Mouse (Mus musculus): ENCODE measurements around the gene Wfdc8.
"Not testable (repeated sequence)": the region's sequence is repeated elsewhere in the genome, so short reads cannot be mapped to it uniquely, and the experiment has no call there.

Gene Wfdc8

DNA sequence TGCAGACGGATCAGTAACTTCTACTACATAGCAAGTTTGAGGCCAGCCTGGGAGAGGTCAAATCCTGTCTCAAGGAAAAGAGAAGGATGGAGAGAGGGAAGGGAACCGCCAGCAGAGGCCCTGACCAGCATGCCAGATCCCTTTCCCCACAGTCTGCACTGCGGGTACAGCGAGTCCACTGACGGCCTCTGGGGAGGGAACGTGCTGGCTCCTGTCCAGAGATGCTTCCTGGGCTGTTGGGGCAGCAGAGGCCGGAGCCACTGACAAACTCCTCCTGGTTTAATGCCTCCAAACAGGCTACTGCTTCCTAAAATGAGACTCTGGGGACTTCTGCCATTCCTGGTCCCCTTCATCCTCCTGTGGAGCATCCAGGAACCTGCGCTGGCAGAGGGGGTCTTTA is at the start of gene Wfdc8, which contains the start of gene Wfdc6b:
Wfdc8 (minus strand) TSS at position 156 of the 400 bp plus-strand sequence.
Wfdc6b (plus strand) TSS at position 52 of the 400 bp plus-strand sequence.
- DNase-seq (ENCODE audit: low spot score), result not testable (repeated sequence)

DNA sequence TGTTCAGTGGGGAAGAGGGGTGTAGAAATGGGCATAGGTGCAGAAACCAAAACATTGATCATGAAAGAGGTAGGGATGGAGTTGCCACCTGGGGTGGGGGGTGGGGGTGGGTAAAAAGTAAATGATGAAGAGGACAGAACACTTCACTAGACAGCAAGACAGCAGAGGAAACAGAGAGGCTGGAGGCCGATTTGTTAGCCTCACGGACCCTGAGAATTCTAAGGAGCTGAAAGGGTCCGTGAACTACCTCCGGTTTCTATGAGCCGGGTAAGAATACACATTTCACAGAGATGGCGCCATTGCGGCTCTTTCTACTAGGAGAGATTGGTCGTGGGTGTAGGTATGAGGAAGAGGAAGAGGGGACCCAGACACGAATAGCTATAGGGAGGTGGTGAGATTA is 43.1 kb upstream of the Wfdc8 start, which contains the start of gene Wfdc9:
Wfdc9 (minus strand) TSS at position 101 of the 400 bp plus-strand sequence.
- DNase-seq (ENCODE audit: low spot score), result no peak

DNA sequence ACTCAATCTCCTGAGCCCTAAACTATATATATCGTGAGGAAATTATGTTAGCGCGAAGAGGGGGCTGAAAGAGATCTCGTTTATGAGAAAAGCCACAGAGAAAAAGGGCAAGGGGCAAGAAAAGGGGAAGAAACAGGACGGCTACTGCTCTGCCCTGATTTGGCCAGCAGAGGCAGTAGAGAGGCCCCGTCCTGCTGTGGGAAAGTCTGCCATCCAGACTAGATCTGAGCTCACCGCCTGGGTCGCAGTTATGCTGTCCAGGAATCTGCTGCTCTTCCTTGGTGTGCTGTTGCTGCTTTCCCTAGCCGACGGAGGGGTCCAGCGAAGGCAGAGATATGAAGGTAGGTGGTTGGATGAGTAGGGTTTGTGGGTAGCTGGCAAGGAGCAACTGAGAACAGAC is 42.4 kb upstream of the Wfdc8 start, which contains the start of gene Wfdc10:
Wfdc10 (plus strand) TSS at position 189 of the 400 bp plus-strand sequence.
- DNase-seq (ENCODE audit: low spot score), result no peak

DNA sequence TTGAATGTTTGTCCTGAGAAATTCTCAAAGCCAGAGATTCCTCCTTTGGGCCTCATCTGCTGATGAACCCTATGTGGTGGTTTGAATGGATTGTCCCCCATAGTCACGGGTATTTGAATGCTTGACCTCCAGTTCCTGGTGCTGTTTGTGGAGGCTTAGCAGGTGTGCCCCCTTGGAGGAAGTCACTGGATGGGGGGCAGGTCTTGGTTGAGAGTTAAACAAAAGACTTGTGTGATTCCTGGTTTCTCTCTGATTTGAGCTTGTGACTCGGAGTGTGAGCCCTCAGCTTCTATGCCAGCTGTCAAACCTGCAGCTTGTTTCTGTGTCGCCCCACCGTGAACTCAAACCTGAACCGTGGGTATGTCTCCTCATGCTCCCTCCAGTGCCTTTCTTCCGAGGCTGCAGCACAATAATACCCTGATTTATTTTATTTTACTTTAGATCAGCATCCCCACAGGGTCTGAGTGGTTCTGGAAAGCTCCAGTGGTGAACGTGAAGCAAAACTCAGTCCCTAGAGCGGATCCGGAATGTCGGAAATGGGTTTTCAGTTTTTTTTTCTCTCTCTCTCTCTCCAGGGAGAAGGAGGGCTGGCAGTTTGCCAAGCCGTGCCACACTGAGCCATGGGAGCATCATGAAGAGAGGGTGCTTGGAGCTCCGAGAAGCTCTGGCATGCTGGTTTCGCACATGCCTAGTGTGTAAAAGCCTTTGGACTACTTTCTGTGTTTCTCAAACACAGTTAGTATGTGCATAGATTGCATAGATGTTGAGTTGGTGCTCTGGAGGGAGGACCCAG is 28.7 kb upstream of the Wfdc8 start:
- DNase-seq (ENCODE audit: low spot score), result no peak

DNA sequence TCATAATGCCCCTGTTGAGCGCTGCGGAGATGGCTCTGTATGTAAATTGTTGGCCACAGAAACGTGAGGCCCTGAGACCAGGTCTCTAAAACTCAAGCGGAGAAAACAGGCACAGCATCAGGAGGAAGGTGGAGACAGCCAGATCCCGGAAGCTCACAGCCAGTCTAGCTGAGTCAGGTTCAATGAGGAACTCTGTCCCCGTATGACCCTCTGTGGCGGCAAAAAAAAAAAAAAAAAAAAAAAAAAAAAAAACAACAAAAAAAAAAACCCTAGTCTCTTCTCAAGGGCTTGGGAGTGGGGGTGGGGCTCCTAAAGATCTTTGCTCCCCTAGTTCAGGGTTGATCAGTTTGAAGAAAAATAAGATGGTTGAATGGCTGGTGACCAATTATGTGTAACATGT is 27.7 kb upstream of the Wfdc8 start:
- no peak for DNase-seq (ENCODE audit: low spot score)

DNA sequence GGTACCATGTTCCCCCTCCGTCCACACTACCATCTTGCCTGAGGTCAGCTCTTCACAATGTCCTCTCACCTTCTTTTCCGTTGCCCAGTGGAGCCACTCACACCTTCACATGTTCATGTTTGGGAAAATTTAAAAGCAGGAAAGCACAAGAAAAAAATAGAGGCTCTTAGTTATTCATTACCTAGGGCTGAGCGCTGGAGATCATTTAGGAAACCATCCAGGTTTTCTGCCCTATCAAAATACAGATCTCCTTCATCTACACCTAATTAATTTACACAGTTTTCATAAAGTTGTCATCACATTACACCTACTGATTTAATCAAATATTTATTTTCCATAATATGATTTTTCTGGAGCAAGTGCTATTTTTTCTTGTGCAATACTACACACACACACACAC is 25.3 kb upstream of the Wfdc8 start, which contains the start of gene Wfdc16:
Wfdc16 (minus strand) TSS at position 101 of the 400 bp plus-strand sequence.
- DNase-seq (ENCODE audit: low spot score), result no peak

DNA sequence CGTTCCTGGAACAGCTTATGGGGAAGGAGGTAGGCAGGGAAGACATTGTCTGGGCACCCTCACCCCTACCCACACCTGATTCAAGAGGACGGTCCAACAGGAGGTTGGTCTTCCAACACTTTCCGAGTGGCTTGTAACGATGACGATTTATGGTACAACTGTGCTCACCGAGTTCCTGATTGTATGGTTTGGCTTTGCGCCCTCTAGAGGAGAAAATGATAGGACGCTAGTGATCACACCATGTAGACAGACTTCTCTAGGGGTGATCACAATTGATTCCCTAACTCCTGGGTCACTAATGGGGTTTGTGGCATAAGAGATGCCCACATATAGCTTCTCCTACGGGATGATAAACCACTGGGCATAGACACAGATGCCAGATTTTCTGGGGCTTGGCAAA is 21.8 kb upstream of the Wfdc8 start:
- no peak for DNase-seq (ENCODE audit: low spot score)

DNA sequence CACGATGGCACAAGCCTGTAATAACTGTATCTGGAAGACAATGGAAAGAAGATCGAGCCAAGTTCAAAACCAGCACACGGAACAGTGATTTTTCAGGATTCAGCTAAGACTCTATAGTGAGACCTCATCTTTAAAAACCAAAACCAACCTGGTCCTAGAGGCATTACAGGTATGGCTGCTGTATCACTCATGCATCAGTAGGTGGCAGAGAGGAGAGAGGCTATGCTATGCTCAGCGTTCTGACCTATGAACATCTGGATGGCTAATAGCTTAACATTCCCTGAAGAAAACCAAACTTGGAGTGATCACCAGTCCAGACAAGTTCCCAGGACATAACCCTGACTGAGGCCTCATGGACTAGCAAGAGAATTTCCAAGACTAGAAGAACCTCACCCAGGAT is 8.3 kb upstream of the Wfdc8 start:
- no peak for DNase-seq (ENCODE audit: low spot score)

DNA sequence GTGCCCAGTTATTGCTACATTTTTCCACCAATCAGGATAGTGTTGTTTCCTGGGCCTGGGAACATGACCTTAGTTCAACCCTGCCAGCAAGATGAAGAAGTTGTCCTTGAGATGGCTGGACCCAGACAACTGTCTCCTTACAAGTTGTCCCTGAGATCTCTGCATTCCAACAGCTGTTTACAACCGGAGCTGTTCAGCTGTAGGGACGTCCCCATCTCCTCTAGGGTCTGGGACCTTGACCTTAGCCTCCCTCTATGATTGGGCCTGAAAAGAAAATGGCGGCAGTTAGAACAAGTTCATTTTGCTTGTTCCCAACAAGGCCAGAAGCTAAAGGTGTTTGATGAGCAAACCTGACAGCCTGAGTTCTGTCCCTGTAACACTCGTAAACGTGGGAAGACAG is 5.6 kb upstream of the Wfdc8 start:
- DNase-seq (ENCODE audit: low spot score), result no peak

DNA sequence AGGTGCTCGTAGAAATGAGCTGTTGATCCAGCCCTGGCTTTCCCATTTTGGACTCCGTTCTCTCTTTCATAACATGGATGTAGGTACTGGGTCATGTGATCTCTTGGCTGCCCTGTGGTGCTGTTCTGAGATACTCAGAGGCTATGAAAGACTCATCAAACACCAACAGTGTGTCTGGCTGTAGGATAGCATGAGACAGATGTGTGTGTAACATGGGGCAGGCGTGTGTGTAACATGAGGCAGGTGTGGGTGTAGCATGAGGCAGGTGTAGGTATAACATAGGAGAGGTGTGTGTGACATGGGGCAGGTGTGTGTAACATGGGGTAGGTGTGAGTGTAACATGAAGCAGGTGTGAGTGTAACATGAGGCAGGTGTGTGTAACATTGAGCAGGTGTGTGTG is 2.0 kb upstream of the Wfdc8 start:
- DNase-seq (ENCODE audit: low spot score), result no peak

DNA sequence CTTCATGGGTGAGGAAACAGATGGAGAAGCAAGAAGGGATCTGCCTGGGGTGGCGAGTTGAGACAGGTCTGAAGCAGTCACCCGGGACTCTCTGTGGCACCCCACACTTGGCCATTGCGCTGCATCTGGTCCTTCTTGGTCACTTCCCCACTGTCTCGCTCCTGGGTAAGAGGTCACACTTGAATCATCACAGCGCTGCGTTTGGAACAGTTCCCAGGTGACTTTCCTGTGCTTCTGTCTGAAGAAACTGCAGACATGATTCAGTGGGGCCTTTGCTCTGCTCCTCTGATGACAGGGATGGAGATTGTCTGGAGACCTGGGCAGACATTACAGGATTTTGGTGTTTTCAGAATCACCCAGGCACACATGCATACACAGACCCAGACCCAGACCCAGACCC is 4.6 kb downstream of the Wfdc8 start:
- no peak for DNase-seq (ENCODE audit: low spot score)

DNA sequence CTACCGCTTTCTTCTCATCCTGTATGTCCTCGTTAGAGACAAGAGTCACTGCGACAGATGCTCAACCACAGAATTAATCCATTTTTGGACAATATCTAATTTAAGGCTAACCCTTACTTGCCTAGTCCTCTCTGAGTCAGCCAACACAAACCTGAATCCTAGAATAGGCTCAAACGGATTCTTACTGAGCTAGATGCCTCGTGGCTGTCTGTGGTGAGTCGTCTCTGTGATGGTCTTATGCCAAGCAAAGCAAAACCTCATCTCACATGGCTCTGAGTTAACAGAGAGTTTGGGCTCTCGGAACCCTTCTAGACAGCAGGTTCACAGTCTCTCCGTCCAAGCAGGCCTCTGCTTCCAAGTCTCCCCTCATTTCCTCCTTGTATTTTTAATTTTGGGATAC is 9.0 kb downstream of the Wfdc8 start:
- no peak for DNase-seq (ENCODE audit: low spot score)

DNA sequence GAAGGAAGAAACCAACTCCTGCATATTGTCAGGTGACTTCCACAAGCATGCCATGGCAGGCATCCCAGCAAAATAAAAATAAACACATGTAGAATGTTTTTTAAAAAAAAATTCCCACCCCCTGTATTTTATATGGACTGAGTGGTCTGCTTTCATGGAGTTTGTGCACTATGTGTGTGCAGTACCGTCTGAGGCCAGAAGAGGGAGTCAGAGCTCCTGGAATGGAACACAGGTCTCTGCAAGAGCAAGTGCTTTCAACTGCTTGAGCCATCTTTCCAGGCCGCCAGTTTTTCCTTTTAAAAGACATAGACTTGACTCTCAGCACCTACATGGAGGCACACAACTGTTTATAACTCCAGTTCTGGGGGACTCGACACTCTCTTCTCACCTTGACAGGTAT is 9.9 kb downstream of the Wfdc8 start:
- no peak for DNase-seq (ENCODE audit: low spot score)

DNA sequence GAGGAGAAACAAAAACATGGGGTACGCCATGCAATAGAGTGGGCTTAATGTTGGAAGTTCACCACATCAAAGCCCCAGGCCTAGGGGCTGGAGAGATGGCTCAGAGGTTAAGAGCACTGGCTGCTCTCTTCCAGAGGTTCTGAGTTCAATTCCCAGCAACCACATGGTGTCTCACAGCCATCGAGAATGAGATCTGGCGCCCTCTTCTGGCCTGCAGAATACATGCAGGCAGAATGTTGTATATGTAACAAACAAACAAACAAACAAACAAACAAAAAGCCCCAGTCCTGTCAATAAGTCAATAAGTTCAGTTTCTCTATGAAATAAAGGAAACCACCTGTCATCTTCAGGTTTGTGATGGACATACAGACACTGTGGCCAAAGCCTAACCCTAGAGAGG is 13.2 kb downstream of the Wfdc8 start:
- no peak for DNase-seq (ENCODE audit: low spot score)

DNA sequence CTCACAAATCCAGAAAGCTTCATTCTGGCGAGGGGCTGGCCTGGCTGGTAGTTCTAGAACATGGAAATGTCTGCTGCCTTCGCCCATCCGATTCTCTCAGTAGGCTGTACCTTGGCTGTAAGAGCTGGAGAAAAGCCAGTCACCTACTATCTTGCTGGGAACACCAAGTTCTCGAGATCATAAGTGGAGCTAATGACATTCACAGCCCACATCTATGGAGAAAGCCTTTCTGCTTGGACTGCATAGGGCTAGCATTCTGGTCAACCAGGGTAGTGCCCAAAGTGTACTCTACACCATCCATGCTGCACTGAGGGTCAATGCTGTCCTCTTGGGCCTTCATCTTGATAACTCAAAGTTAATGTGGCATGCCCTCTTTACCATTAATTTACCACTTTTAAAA is 19.9 kb downstream of the Wfdc8 start, which contains the start of gene Eppin:
Eppin (minus strand) TSS at position 101 of the 400 bp plus-strand sequence.
- no peak for DNase-seq (ENCODE audit: low spot score)

DNA sequence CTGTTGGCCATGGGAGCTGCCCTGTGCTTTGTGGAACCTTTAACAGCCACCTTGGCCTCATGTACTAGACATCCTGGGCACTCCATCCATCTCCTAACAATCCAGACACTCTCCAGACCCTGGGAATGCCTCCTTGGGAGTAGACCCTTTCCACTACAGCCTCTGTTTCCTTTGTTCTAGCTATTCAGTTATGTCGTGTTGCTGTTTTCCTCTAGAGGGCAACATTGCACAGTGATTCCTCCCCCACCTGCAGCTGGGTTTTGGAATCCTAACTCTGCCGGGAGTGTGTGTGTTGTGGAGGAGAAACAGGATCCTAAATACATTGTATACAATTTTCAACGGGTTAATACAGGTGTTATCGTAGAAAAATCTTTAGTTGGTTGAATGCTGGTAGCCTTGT is 21.4 kb downstream of the Wfdc8 start:
- DNase-seq (ENCODE audit: low spot score), result peak; percentile 2

DNA sequence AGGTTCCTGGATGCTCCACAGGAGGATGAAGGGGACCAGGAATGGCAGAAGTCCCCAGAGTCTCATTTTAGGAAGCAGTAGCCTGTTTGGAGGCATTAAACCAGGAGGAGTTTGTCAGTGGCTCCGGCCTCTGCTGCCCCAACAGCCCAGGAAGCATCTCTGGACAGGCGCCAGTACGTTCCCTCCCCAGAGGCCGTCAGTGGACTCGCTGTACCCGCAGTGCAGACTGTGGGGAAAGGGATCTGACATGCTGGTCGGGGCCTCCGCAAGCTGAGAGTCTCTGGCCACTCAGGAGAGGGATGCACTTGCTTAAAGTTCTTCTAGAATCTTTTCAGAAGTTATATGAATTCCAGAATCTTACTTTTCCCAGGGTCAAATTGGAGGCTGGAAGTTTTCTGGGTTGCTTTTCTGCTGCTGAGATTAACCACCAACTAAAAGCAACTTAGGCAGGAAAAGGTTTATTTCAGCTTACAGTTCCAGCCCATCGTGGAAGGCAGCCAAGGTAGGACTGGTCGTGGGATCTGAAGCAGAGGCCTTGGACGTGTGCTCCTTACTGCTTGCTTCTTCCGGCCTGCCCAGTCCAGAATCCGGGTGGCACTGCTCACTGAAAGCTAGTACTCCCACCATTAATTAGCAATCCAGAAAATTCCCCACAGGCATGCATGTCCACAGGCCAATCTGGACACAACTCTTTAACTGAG is 28.3 kb downstream of the Wfdc8 start, which contains the start of gene Wfdc6a:
Wfdc6a (minus strand) TSS at position 423 of the 701 bp plus-strand sequence.
- DNase-seq (ENCODE audit: low spot score), result not testable (repeated sequence)

DNA sequence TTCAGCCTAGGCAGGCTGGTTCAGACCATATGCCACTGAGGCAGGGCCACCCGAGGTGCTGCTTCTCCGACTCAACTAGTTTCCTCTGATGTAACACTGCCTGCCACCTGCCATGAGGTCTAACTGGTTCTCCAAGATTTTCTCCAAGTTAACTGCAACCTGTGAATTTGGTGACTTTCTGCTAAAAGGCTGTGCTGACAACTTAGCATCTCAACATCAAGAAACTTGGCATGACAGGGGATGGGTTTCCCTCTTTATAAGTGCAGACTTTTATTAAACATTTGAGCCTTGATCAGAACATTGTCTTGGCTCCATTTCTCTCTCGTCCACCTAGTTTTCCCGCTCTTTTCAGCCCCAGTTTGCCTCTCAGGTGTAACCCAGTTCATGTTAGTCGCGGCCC is 40.1 kb downstream of the Wfdc8 start, which contains the start of gene Spint3:
Spint3 (minus strand) TSS at position 101 of the 400 bp plus-strand sequence.
- DNase-seq (ENCODE audit: low spot score), result not testable (repeated sequence)

DNA sequence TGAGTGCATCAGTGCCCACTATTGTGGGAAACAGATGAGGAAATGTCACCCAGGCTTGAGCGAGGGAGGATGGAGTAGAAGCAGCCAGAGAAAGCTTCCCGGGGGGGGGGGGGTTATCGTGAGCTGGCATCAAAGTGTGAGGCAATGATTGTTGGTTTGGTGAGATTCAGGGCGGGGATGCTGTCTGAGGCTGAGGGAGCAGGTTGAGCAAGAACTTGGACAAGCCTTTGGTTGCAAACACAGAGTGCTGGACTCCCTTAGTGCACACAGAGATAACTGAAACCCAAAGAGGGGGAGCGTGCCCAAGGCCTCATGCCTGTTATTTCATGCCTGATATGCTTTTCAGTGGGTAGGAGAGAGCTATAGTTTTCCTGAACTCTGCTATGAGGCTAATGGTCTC is 46.0 kb downstream of the Wfdc8 start:
- no peak for DNase-seq (ENCODE audit: low spot score)

DNA sequence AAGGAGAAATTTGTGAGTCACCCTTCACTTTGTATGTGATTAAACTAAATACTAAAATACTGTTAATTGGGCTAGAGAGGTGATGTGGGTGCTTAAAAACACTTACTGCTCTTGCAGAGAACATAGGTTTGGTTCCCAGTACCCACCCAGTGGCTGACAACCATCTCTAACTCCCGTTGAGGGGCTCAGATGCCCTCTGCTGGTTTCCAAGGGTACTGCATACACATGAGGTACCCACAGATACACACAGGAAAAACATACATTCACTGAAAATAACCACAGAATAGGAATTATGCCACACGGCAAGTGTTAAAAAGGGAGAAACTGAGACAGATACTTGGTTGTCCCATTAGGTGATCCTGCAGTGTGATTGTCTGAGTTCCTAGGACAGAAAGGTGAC is 46.4 kb downstream of the Wfdc8 start:
- no peak for DNase-seq (ENCODE audit: low spot score)

DNA sequence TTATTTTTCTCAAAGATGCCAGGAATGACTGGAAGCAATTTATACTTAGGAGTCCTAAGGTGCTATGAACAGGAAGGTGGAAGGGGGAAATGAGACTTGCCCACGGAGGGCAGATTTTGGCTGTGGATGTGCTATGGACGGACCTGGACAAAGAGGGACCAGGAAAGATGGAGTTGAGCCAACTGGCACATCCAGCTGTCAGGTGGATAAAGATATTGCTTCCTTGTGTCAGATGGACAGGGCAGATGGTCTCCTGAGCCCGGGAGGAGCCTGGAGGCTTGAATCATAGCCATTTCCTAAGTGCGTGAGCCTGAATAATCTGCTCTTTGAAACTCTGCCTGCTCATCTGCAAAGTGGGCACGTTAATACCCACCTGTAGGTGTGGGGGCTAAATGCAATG is 49.1 kb downstream of the Wfdc8 start:
- no peak for DNase-seq (ENCODE audit: low spot score)

DNA sequence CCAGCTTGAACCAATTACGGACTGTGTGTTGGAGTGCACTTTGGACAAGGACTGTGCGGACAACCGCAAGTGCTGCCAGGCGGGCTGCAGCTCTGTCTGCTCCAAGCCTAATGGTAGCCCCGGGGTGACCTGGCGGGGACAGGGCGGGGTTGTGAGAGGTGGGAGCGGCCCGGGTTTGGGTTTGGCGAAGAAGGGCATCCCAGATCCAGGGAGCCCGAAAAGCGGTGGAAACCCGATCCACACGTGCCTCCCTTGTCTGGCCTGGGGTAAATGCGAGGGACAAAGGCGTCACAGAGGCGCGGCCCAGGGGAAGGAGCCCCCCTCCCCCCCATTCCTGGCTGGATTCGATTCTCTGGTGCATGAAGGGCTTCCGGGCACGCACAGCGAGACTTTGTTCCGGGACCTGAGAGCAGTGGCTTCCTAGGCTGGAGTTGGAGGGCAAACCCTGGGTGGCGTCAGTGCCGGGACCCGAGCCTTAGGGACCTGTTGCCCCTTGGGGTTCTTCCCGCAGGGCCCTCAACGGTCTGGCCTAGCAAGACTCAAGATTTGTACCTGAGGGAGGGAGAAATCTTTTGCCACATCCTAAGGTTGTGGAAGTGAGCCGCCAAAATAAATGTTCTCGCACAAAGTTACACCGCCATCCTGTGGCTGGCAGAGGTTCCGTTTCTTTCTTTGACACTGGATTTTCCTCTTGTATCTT is 49.9 kb downstream of the Wfdc8 start:
- DNase-seq (ENCODE audit: low spot score), result no peak

All from left cerebral cortex, adult 11 months (tissue).